Mouse (Mus musculus) heart, embryonic 15.5 days (tissue): ENCODE measurements around the gene Vash1. TPM values are rescaled to one million over a fixed set of nuclear protein-coding genes. Genes with fewer than 3 reads are reported as not detected.
A peak's percentile ranks its signal among the peaks of the same experiment; 100 is the strongest.

ENCODE experiments used
- ATAC-seq: fragments of 200-750 bp; cut with Nextera tagmentation; replicated peaks from 2 replicates; pipeline ENCODE4 v1.8.0; 2017; ENCODE audit warnings: low read depth, moderate TSS enrichment; ENCODE audit not compliant: insufficient number of reproducible peaks, insufficient read depth, low FRiP score
- H3K27ac ChIP-seq: fragments of 300-500 bp; sonication (generic); 2 replicates; pipeline ENCODE4 v1.5.1; 2015; ENCODE audit warnings: mild to moderate bottlenecking, inconsistent platforms
- H3K27me3 ChIP-seq: fragments of 300-500 bp; sonication (generic); 2 replicates; pipeline ENCODE4 v1.6.1; 2015; ENCODE audit warnings: inconsistent platforms
- H3K36me3 ChIP-seq: fragments of 300-500 bp; sonication (generic); 2 replicates; pipeline ENCODE4 v1.6.1; 2015; ENCODE audit warnings: mild to moderate bottlenecking, inconsistent platforms
- H3K4me1 ChIP-seq: fragments of 300-500 bp; sonication (generic); replicated peaks from 2 replicates; pipeline ENCODE4 v1.6.1; 2015; ENCODE audit warnings: inconsistent platforms
- H3K4me2 ChIP-seq: fragments of 300-500 bp; sonication (generic); 2 replicates; pipeline ENCODE4 v1.6.1; 2015; ENCODE audit warnings: inconsistent platforms, mild to moderate bottlenecking, moderate library complexity
- H3K4me3 ChIP-seq: fragments of 300-500 bp; sonication (generic); 2 replicates; pipeline ENCODE4 v1.5.1; 2015; ENCODE audit warnings: mild to moderate bottlenecking, inconsistent platforms
- H3K9ac ChIP-seq: fragments of 300-500 bp; sonication (generic); 2 replicates; pipeline ENCODE4 v1.6.1; 2015; ENCODE audit warnings: mild to moderate bottlenecking, inconsistent platforms
- H3K9me3 ChIP-seq: fragments of 300-500 bp; sonication (generic); replicated peaks from 2 replicates; pipeline ENCODE4 v1.6.1; 2016; ENCODE audit warnings: inconsistent platforms
- WGBS: fragments of 180-500 bp; shearing (Covaris S2); methylation state at CpG from one replicate; pipeline ENCODE4 v1.1.7; 2015; ENCODE audit warnings: mixed read lengths; 5-methylcytosine and 5-hydroxymethylcytosine counted together
- polyA plus RNA-seq: library from polyadenylated mRNA; unstranded; fragments of >200 nt; fragmentation: Nextera tagmentation; extraction: Ambion mirVana; gene quantifications from 2 replicates; pipeline ENCODE4 v1.2.1, GENCODE M21; 2015

The Vash1 gene
- 11.0 and 11.9 TPM in 2 replicates for polyA plus RNA-seq

GRCm38 (mm10) chr12:86678591-86679545 is at the start of gene Vash1:
Gene Vash1 (plus strand): TSS chr12:86678700.
- peak; percentile 73 for ATAC-seq

GRCm38 (mm10) chr12:86628783-86629172 is 49.7 kb upstream of the Vash1 start:
- no peak overlapping the region for H3K9ac ChIP-seq
- H3K4me3 ChIP-seq: no peak overlapping the region
- no peaks in the 10 kb centered on the region for H3K36me3 ChIP-seq
- H3K27me3 ChIP-seq: 0 out of 2 replicates have a peak, but pooled peaks cover 5% of the 10 kb centered on the region
- H3K4me1 ChIP-seq: peaks cover 11% of the 10 kb centered on the region
- no peak overlapping the region for H3K4me2 ChIP-seq
- no peaks in the 10 kb centered on the region for H3K9me3 ChIP-seq
- peak; percentile 35; the same call in 1 of the 2 replicates for ATAC-seq
- peak overlapping the region; percentile 25 for H3K27ac ChIP-seq
- WGBS: 27% methylated on average over 6 of the region's 6 CpGs

More at GRCm38 (mm10) chr12:86678591-86679545, at the start of gene Vash1:
- H3K27ac ChIP-seq: peak within 1 kb of the TSS; percentile 84
- H3K9ac ChIP-seq: peak within 1 kb of the TSS; percentile 87
- no peaks in the 10 kb centered on the region for H3K36me3 ChIP-seq
- H3K4me1 ChIP-seq: peaks cover 34% of the 10 kb centered on the region
- under 1% methylated on average over 90 of the region's 94 CpGs for WGBS
- no peaks in the 10 kb centered on the region for H3K9me3 ChIP-seq
- no peaks in the 10 kb centered on the region for H3K27me3 ChIP-seq
- peak within 1 kb of the TSS; percentile 100 for H3K4me2 ChIP-seq
- H3K4me3 ChIP-seq: peak within 1 kb of the TSS; percentile 93

GRCm38 (mm10) chr12:86641763-86642162 is 36.7 kb upstream of the Vash1 start:
- no peak for ATAC-seq
- H3K36me3 ChIP-seq: no peaks in the 10 kb centered on the region
- H3K9me3 ChIP-seq: no peaks in the 10 kb centered on the region
- peaks cover under 1% of the 10 kb centered on the region; the same call in 1 of the 2 replicates for H3K4me1 ChIP-seq
- 41% methylated on average over 8 of the region's 8 CpGs for WGBS
- no peak overlapping the region for H3K9ac ChIP-seq
- H3K27ac ChIP-seq: no peak overlapping the region
- no peak overlapping the region for H3K4me3 ChIP-seq
- no peak overlapping the region for H3K4me2 ChIP-seq
- no peaks in the 10 kb centered on the region for H3K27me3 ChIP-seq

GRCm38 (mm10) chr12:86644512-86645273 is 33.8 kb upstream of the Vash1 start:
- Histone ChIP-seq H3K9me3 (no peaks in the 10 kb centered on the region), H3K36me3 (no peaks in the 10 kb centered on the region), H3K4me3 (no peak overlapping the region), H3K27me3 (no peaks in the 10 kb centered on the region), H3K9ac (no peak overlapping the region), H3K4me2 (no peak overlapping the region), H3K4me1 (peaks cover 15% of the 10 kb centered on the region), H3K27ac (peak overlapping the region; percentile 40)
- WGBS: 55% methylated on average over 17 of the region's 17 CpGs
- ATAC-seq: no peak; the same call in 1 of the 2 replicates

- no peak overlapping the region for H3K27ac ChIP-seq
- H3K4me1 ChIP-seq: peaks cover 15% of the 10 kb centered on the region
- no peaks in the 10 kb centered on the region for H3K36me3 ChIP-seq
- no peak overlapping the region for H3K4me2 ChIP-seq
- ATAC-seq: no peak
- WGBS: 84% methylated on average over 5 of the region's 5 CpGs
- H3K9ac ChIP-seq: no peak overlapping the region
- H3K27me3 ChIP-seq: no peaks in the 10 kb centered on the region
- H3K4me3 ChIP-seq: no peak overlapping the region
- H3K9me3 ChIP-seq: no peaks in the 10 kb centered on the region
Measured at GRCm38 (mm10) chr12:86645494-86645893, 33.0 kb upstream of the Vash1 start.

- no peak overlapping the region for H3K4me3 ChIP-seq
- H3K36me3 ChIP-seq: no peaks in the 10 kb centered on the region
- no peaks in the 10 kb centered on the region for H3K9me3 ChIP-seq
- WGBS: 54% methylated on average over 9 of the region's 9 CpGs
- H3K4me1 ChIP-seq: peaks cover 16% of the 10 kb centered on the region
- H3K27me3 ChIP-seq: no peaks in the 10 kb centered on the region
- no peak overlapping the region for H3K4me2 ChIP-seq
- H3K27ac ChIP-seq: no peak overlapping the region
- H3K9ac ChIP-seq: no peak overlapping the region
- 0 out of 2 replicates have a peak, but pooled peaks have one; percentile 37 for ATAC-seq
Measured at GRCm38 (mm10) chr12:86646831-86647230, 31.7 kb upstream of the Vash1 start.

- WGBS: 44% methylated on average over 9 of the region's 9 CpGs
- H3K9me3 ChIP-seq: no peaks in the 10 kb centered on the region
- H3K27ac ChIP-seq: peak overlapping the region; percentile 41; the same call in 1 of the 2 replicates
- no peak overlapping the region for H3K4me2 ChIP-seq
- H3K4me1 ChIP-seq: peaks cover 20% of the 10 kb centered on the region
- H3K27me3 ChIP-seq: no peaks in the 10 kb centered on the region
- no peak overlapping the region for H3K9ac ChIP-seq
- ATAC-seq: no peak
- no peaks in the 10 kb centered on the region for H3K36me3 ChIP-seq
- no peak overlapping the region for H3K4me3 ChIP-seq
Measured at GRCm38 (mm10) chr12:86647279-86647678, 31.2 kb upstream of the Vash1 start.

GRCm38 (mm10) chr12:86647736-86648135 is 30.8 kb upstream of the Vash1 start:
- Histone ChIP-seq H3K4me1 (peaks cover 25% of the 10 kb centered on the region), H3K4me3 (no peak overlapping the region), H3K4me2 (no peak overlapping the region), H3K36me3 (no peaks in the 10 kb centered on the region), H3K9ac (no peak overlapping the region), H3K9me3 (no peaks in the 10 kb centered on the region), H3K27me3 (no peaks in the 10 kb centered on the region), H3K27ac (peak overlapping the region; percentile 41; the same call in 1 of the 2 replicates)
- ATAC-seq: no peak
- 33% methylated on average over 5 of the region's 5 CpGs for whole genome bisulfite sequencing

- Histone ChIP-seq H3K36me3 (no peaks in the 10 kb centered on the region), H3K9me3 (no peaks in the 10 kb centered on the region), H3K27ac (no peak overlapping the region), H3K27me3 (no peaks in the 10 kb centered on the region), H3K4me3 (no peak overlapping the region), H3K9ac (no peak overlapping the region), H3K4me1 (peaks cover 27% of the 10 kb centered on the region), H3K4me2 (no peak overlapping the region)
- WGBS: 61% methylated on average over 3 of the region's 3 CpGs
- ATAC-seq: no peak
Measured at GRCm38 (mm10) chr12:86648489-86648888, 30.0 kb upstream of the Vash1 start.

- no peak overlapping the region for H3K4me2 ChIP-seq
- no peaks in the 10 kb centered on the region for H3K27me3 ChIP-seq
- no peak overlapping the region for H3K9ac ChIP-seq
- peaks cover 35% of the 10 kb centered on the region for H3K4me1 ChIP-seq
- no peak overlapping the region for H3K4me3 ChIP-seq
- H3K36me3 ChIP-seq: no peaks in the 10 kb centered on the region
- ATAC-seq: no peak
- H3K27ac ChIP-seq: 0 out of 2 replicates have a peak overlapping the region, but pooled peaks have one; percentile 88
- H3K9me3 ChIP-seq: no peaks in the 10 kb centered on the region
- 92% methylated on average over 8 of the region's 8 CpGs for WGBS
Measured at GRCm38 (mm10) chr12:86651301-86651860, 27.1 kb upstream of the Vash1 start.

GRCm38 (mm10) chr12:86652570-86653041 is 25.9 kb upstream of the Vash1 start:
- WGBS: 9% methylated on average over 4 of the region's 4 CpGs

More at GRCm38 (mm10) chr12:86652570-86653041, 25.9 kb upstream of the Vash1 start:
- Histone ChIP-seq H3K36me3 (no peaks in the 10 kb centered on the region), H3K27me3 (no peaks in the 10 kb centered on the region), H3K4me2 (peak overlapping the region; percentile 17), H3K4me1 (peaks cover 27% of the 10 kb centered on the region), H3K9ac (no peak overlapping the region), H3K4me3 (no peak overlapping the region), H3K27ac (peak overlapping the region; percentile 88), H3K9me3 (no peaks in the 10 kb centered on the region)
- ATAC-seq: peak; percentile 94
